Mouse (Mus musculus): Measurements from ENCODE around the gene Gm20517. TPM values are rescaled to one million over a fixed set of nuclear protein-coding genes. Genes with fewer than 3 reads are reported as not detected.

Gm20517 gene
- polyA plus RNA-seq (2012; rRNA removed): 3.6 and 4.8 TPM in 2 replicates

DNA sequence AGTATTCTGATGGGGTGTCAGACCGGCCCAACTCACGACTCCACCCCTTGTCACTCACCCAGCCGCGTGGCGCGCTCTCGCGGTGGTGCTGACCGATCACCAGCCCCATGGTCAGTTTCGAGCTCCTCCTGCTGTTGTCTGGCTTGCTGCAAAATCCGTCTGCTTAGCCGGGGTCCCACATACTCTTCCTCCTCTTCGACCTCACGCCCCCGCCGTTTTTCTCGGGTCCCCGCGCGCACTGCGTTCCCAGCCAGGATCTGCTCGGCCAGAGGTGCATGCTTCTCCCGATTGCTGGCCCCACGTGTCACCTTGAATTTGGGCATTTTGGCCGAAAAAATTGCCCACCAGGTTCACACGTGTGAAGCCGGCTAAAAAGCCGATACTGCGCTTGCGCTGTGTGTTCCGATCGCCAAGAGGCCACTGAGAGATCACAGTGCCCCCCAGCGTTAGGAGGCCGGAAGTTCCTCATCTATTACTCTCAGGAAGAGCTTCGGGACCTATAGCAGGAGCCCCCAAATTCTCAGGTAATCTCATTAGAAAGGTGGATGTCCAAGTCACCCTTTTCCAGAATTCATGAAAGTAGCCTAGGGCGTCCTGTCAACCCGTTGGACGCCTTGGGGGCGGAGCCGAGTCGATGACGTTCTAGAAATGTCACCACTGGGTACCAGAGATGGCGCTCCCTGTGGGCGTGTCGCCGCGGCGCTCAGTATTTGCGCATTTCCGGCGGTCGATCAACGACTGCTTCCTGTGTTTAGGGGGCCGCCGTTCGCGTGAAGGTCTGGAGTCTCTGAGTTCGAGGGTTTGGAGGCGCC, at the start of gene Gm20517, which contains the start of the genes Bysl and Med20:
Gene Gm20517, plus strand, starts transcription at position 741 of the 812 bp plus-strand sequence.
Gene Bysl, minus strand, starts transcription at position 644 of the 812 bp plus-strand sequence.
Gene Med20, plus strand, starts transcription at position 734 of the 812 bp plus-strand sequence.

DNA sequence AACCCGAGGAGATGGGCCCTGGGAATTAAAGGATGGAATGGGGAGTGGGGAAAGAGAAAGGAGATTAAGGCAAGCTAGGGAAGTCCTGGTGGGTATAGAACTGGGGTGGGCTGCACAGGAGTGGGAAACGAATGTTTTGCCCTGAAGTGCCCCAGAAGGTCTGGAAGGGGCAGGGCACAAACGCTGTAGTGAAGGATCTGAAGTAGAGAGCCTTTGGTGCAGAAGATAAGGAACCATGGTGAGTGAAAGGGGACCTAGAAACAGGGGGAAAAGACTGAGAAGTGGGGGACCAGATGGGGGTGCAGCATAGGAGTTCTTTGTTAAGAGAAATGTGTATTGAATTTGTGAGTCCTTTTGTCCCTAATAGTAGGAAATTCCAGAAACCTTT, 19.3 kb downstream of the Gm20517 start, which contains the start of gene Usp49:
Gene Usp49, plus strand, starts transcription at position 13 of the 388 bp plus-strand sequence.

DNA sequence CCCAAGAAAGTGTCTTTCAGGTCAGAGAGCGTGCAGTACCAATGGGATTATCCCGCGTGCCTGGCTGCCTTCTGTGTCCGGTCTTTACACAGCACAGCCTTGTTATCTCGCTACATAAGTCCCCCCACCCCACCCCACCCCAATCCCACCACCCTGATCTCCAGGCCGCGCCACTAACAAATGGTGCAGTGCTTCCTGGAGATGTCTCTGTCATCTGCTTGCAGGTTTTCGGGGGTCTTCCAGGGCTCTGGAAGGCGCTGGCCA, 76.9 kb downstream of the Gm20517 start, which contains the start of gene Tomm6:
Gene Tomm6, minus strand, starts transcription at position 43 of the 264 bp plus-strand sequence.

DNA sequence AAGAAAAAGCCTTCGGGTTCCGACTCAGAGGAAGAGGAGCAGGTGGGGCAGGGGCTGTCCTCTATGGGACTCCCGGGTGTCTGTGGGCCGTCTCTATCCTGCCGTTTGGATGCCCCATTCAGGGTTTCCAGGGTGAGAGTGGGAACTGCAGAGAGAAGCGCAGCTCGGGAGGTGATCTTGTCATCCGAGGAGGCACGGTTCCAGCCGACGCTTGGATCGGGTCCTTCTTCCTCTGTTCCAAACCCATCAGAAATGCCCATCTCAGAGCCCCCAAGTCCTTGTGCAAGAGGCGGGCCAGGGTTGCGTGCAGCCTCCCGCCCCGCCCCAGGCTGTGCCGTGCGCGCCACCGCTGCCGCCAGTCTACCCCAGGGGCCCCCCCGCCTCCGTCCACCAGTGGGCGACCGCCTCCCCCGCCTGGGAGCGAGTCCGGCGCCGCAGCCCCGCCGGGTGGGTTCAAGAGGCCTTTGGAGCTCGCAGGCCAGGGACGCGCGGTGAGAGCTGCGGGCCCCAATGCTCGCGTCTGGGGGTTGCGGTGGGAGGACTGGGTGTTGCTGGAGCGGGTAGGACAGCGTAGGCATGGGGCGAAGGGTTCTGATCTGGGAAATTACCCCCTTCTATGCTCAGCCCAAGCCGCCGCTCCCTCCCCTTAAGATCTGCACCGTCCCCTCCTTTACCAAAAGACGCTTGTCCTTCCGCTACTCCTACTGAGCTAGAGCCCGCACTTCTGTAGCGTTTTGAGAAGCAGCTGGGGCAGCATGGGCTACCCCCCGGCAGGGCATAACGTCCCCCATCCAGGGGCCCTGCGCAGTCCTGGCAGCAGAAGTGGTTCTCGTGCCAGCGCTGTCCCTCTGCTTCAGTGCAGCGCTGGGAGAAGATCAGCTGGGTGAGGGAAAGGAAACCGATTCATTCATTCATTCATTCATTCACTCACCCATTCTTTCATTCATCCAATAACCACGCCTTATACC, 77.5 kb downstream of the Gm20517 start, which contains the start of gene Frs3:
Gene Frs3, plus strand, starts transcription at position 423 of the 968 bp plus-strand sequence.

DNA sequence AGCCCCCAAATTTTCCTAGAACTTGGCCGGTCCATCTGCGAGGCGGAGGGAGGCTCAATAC, 82.9 kb downstream of the Gm20517 start, which contains the start of gene Gm21981:
Gene Gm21981, minus strand, starts transcription at position 14 of the 61 bp plus-strand sequence.

DNA sequence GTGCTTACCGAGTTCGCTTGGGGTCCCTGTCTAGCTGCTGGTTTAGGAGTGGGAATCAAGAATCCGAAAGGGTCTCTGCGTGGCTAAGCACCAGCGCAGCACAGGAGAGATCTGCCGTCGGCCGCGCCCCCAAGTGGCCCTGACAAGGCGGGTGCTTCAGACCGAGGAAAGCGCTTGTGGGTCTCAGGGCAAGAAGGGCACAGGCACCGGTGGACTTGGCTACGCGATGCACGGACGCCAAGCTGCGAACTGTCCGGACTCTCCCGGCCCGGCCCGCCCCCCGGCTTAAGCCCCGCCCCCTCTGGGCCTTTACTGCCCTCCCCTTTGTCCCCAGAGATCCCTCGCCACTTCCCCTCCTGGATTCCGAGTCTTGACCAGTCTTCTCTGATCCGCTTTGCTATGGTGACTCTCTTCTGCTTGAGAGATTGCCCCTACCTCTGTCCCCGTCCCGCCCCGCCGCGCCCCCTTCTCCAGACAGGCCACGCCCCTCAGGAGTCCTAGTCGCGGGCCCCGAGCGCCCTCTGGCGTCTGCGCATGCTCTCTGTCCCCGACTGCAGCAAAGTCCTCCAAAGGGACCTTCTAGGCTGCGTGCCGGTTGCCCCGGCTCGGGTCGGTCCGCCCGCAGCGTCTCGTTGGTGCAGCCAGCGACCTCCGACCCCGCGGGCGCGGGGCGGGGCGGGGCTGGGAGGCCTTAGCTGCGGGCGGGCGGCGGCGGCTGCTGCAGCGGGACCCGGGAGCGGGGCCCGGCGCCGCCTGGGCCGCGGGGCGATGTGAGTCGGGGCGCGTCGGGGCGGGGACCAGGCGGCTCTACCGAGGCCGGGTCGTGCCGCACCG, 83.3 kb downstream of the Gm20517 start, which contains the start of gene Prickle4:
Gene Prickle4, minus strand, starts transcription at position 234 of the 834 bp plus-strand sequence.

DNA sequence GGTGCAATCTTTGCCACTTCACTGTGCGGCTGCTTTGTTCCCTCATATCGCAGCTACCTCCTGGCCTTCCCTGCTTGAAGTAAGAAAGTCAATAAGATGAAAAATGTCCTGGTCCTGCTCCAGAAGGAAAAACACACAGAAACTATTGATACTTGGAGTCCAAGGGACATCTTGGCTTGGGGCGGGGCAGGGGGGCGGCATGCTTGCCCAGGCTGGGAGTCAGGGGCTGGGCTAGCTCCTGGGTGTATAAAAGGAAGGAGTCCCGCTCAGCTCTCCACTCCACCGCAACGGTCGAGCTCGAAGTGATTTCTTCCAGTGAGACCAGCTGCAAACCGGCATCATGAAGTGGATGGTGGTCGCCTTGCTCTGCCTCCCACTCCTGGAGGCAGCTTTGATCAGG, 115.2 kb downstream of the Gm20517 start, which contains the start of gene Pgc:
Gene Pgc, plus strand, starts transcription at position 277 of the 400 bp plus-strand sequence.

Other genes starting within 250 kb of the Gm20517 start
- gene Mrps10, start 242.7 kb upstream of the Gm20517 start, polyA plus RNA-seq (2012; rRNA removed): 27.5 and 30.5 TPM in 2 replicates
- 2.0 and 2.5 TPM in 2 replicates for gene Guca1b, start 226.2 kb upstream of the Gm20517 start, polyA plus RNA-seq (2012; rRNA removed)
- 3.1 and 4.5 TPM in 2 replicates for gene Guca1a, start 211.0 kb upstream of the Gm20517 start, polyA plus RNA-seq (2012; rRNA removed)
- 2.6 and 3.0 TPM in 2 replicates for gene AI661453, start 175.0 kb upstream of the Gm20517 start, polyA plus RNA-seq (2012; rRNA removed)
- gene 1700001C19Rik, start 174.2 kb upstream of the Gm20517 start, polyA plus RNA-seq (2012; rRNA removed): 0.13 TPM in 1 of 2 replicates, not detected in the other
- 23.3 and 34.2 TPM in 2 replicates for gene Taf8, start 109.3 kb upstream of the Gm20517 start, polyA plus RNA-seq (2012; rRNA removed)
- 161 and 193 TPM in 2 replicates for gene Ccnd3, start 106.5 kb upstream of the Gm20517 start, polyA plus RNA-seq (2012; rRNA removed)
- gene Bysl, start 97 bp upstream of the Gm20517 start, polyA plus RNA-seq (2012; rRNA removed): 11.1 and 13.3 TPM in 2 replicates
- 23.6 and 26.8 TPM in 2 replicates for gene Med20, start within 50 bp of the Gm20517 start, polyA plus RNA-seq (2012; rRNA removed)
- gene Usp49, start 19.1 kb downstream of the Gm20517 start, polyA plus RNA-seq (2012; rRNA removed): 6.9 and 7.4 TPM in 2 replicates
- gene Tomm6, start 76.8 kb downstream of the Gm20517 start, polyA plus RNA-seq (2012; rRNA removed): 63.6 and 92.2 TPM in 2 replicates
- 32.2 and 34.0 TPM in 2 replicates for gene Frs3, start 77.4 kb downstream of the Gm20517 start, polyA plus RNA-seq (2012; rRNA removed)
- gene Gm21981, start 82.9 kb downstream of the Gm20517 start, polyA plus RNA-seq (2012; rRNA removed): 2.0 and 2.6 TPM in 2 replicates
- 3.2 and 7.1 TPM in 2 replicates for gene Prickle4, start 83.1 kb downstream of the Gm20517 start, polyA plus RNA-seq (2012; rRNA removed)
- gene Pgc, start 115.3 kb downstream of the Gm20517 start, polyA plus RNA-seq (2012; rRNA removed): 3.9 and 23.2 TPM in 2 replicates
- 48.5 and 55.0 TPM in 2 replicates for gene Tfeb, start 125.4 kb downstream of the Gm20517 start, polyA plus RNA-seq (2012; rRNA removed)
- 230 and 241 TPM in 2 replicates for gene Mdfi, start 223.1 kb downstream of the Gm20517 start, polyA plus RNA-seq (2012; rRNA removed)